Comparison of ENCODE assay signal across 10 mouse cellular contexts in genomic region chr12:112183675-112184074, GRCm38 (mm10). TPM values are rescaled to one million over a fixed set of nuclear protein-coding genes. Genes with fewer than 3 reads are reported as not detected.
DNase-seq lines count a peak whose midpoint lies in the region; ATAC-seq and TF ChIP-seq lines count a peak whose summit lies in the region.
"Had no signal": no experiment of that assay in that cellular context is flagged by ENCODE, and none has a peak within 500 bp of the region (broad histone marks: within the 10 kb centered on the region; RNA-seq: fewer than 3 reads in every experiment).

No protein-coding gene starts in this region.

- H3K27ac ChIP-seq in brown adipose tissue, adult 24 weeks (replicated peaks; ENCODE audit: low read depth, low read length), result peak overlapping the region; percentile 90
- peak overlapping the region; percentile 87 for H3K27ac ChIP-seq in heart, embryonic 13.5 days (replicated peaks)
- no peak overlapping the region for H3K27ac ChIP-seq in thymus, adult 2 months (ENCODE audit: control insufficient read depth, insufficient read depth, low read length)

- no peak overlapping the region for H3K4me2 ChIP-seq in heart, embryonic 13.5 days

- TF ChIP-seq POLR2A in thymus, adult 2 months (IDR thresholded peaks at IDR 0.05; ENCODE audit: control insufficient read depth, extremely low read depth, insufficient read depth, low read length, poor library complexity), result no peak

- H3K27me3 ChIP-seq in heart, embryonic 13.5 days (replicated peaks), result 0 out of 2 replicates have a peak, but pooled peaks cover 3% of the 10 kb centered on the region
- H3K27me3 ChIP-seq in thymus, adult 2 months (ENCODE audit: control insufficient read depth, insufficient read depth, low read length), result no peaks in the 10 kb centered on the region

- WGBS in heart, embryonic 13.5 days, result 65% methylated on average over 6 of the region's 6 CpGs
- 53% methylated on average over 6 of the region's 6 CpGs for WGBS in thymus, adult 2 months

- H3K36me3 ChIP-seq in heart, embryonic 13.5 days, result 0 out of 2 replicates have a peak, but pooled peaks cover 6% of the 10 kb centered on the region
- no peaks in the 10 kb centered on the region for H3K36me3 ChIP-seq in thymus, adult 2 months (ENCODE audit: control insufficient read depth, insufficient read depth, low read length)

- TF ChIP-seq CTCF in thymus, adult 2 months (IDR thresholded peaks at IDR 0.05; ENCODE audit: borderline replicate concordance, control insufficient read depth, extremely low read depth, insufficient read depth, low read length, poor library complexity), result no peak

- H3K9ac ChIP-seq in heart, embryonic 13.5 days, result no peak overlapping the region

- ATAC-seq in heart, embryonic 13.5 days (ENCODE audit: extremely low read depth, insufficient number of reproducible peaks, low FRiP score, low TSS enrichment), result no peak

- peak; percentile 52 for DNase-seq in gastrocnemius, adult 18-20 months (ENCODE audit: low spot score)
- DNase-seq in gastrocnemius, postnatal 4 days (ENCODE audit: low spot score in 2 of 2), result no peak
- peak; percentile 42 to 63 for DNase-seq in kidney, postnatal 4 days
- peak; percentile 21 for DNase-seq in skeletal muscle tissue, adult 2 months (ENCODE audit: low read depth, low spot score)
- DNase-seq in right cerebral cortex, postnatal 14 days, result no peak
- DNase-seq in thymus, adult 2 months, result no peak

- no peak overlapping the region for H3K4me3 ChIP-seq in brown adipose tissue, adult 24 weeks (ENCODE audit: insufficient read depth, low read depth, low read length)
- no peak overlapping the region for H3K4me3 ChIP-seq in heart, embryonic 13.5 days
- no peak overlapping the region for H3K4me3 ChIP-seq in thymus, adult 2 months (ENCODE audit: control insufficient read depth, insufficient read depth, low read length)

- no peaks in the 10 kb centered on the region for H3K9me3 ChIP-seq in heart, embryonic 13.5 days

- H3K4me1 ChIP-seq in brown adipose tissue, adult 24 weeks (ENCODE audit: control insufficient read depth, insufficient read depth, insufficient read length, low read length), result peaks cover 47% of the 10 kb centered on the region
- H3K4me1 ChIP-seq in heart, embryonic 13.5 days, result peaks cover 38% of the 10 kb centered on the region
- H3K4me1 ChIP-seq in thymus, adult 2 months (replicated peaks; ENCODE audit: control insufficient read depth, insufficient read depth, low read length), result no peaks in the 10 kb centered on the region

RNA-seq across cellular contexts. Expression of gene Kif26a, which starts 37.7 kb away (rescaled TPM):
- total RNA-seq in gastrocnemius, adult 18-20 months (2021), result 1 to 10 TPM; 2.7 to 4.5 TPM
- 10 to 100 TPM; 14.5 to 15.8 TPM for total RNA-seq in gastrocnemius, postnatal 4 days (2021)
- 1.9 and 3.2 TPM in 2 replicates for polyA plus RNA-seq in brown adipose tissue, adult 24 weeks (2012; ENCODE audit: insufficient read depth, insufficient read length, missing spikeins)
- 1.6 TPM in 2 replicates for polyA plus RNA-seq in heart, embryonic 13.5 days (2015; fragmentation: Nextera tagmentation; extraction: Ambion mirVana)
- polyA plus RNA-seq in thymus, adult 2 months (2012; rRNA removed), result 6.3 and 6.6 TPM in 2 replicates
- total RNA-seq: CH12.LX; neutrophil, adult 5-6 weeks had no signal

Comparison
In these comparisons a context has a peak if more than half of its experiments do, and no peak if none do; other contexts are left out.
1. DNase-seq: peak in gastrocnemius, adult 18-20 months (single experiment), kidney, postnatal 4 days (2 of 2) and skeletal muscle tissue, adult 2 months (single experiment); none in gastrocnemius, postnatal 4 days (0 of 2), right cerebral cortex, postnatal 14 days (single experiment) and thymus, adult 2 months (single experiment).